Mouse (Mus musculus): ENCODE results near the gene Fam32a. TPM values are rescaled to one million over a fixed set of nuclear protein-coding genes. Genes with fewer than 3 reads are reported as not detected.

The Fam32a gene
- total and polyA plus RNA-seq, 3 experiments = 33.1 to 43.0 (median 34.6) TPM

- in situ Hi-C loops (cut with MboI; ENCODE audit: low pct_ligation_motif_present, low pct_unique_long_range_greater_than_20kb, low sequenced_read_pairs) = no loop called here
These were observed 10.9 kb upstream of the Fam32a start for GRCm38 (mm10) chr8:72208582-72208981.

GRCm38 (mm10) chr8:72210222-72210621 is 9.3 kb upstream of the Fam32a start:
- H3K27me3 ChIP-seq (replicated peaks) = no peaks in the 10 kb centered on the region
- H3K79me2 ChIP-seq (replicated peaks; ENCODE audit: control insufficient read depth, extremely low read depth, insufficient read depth, poor library complexity, severe bottlenecking) = no peaks in the 10 kb centered on the region
- no peak overlapping the region for H3K27ac ChIP-seq (ENCODE audit: insufficient read depth, low read depth)
- TF ChIP-seq BHLHE40 (IDR thresholded peaks at IDR 0.05; ENCODE audit: low read depth, low read length) (no peak), ZKSCAN1 (IDR thresholded peaks at IDR 0.05; ENCODE audit: borderline replicate concordance, low read depth, low read length) (no peak), MYC (IDR thresholded peaks at IDR 0.05; ENCODE audit: low read depth, low read length) (no peak), TBP (conservative IDR thresholded peaks at IDR 0.05; ENCODE audit: low read depth, low read length) (no peak), MAFK (IDR thresholded peaks at IDR 0.05; ENCODE audit: insufficient replicate concordance, low read length) (no peak), IRF4 (IDR thresholded peaks at IDR 0.05; ENCODE audit: low read depth, low read length) (no peak), ZC3H11A (IDR thresholded peaks at IDR 0.05; ENCODE audit: low read depth, low read length) (no peak), POLR2AphosphoS2 (IDR thresholded peaks at IDR 0.05; ENCODE audit: low read depth, low read length) (no peak), UBTF (IDR thresholded peaks at IDR 0.05; ENCODE audit: low read depth, low read length) (no peak), JUN (IDR thresholded peaks at IDR 0.05; ENCODE audit: insufficient read depth, low read depth, low read length) (no peak), MAZ (IDR thresholded peaks at IDR 0.05; ENCODE audit: low read depth, low read length) (no peak), JUND (conservative IDR thresholded peaks at IDR 0.05; ENCODE audit: low read depth, low read length) (no peak), NRF1 (IDR thresholded peaks at IDR 0.05; ENCODE audit: low read depth, low read length) (no peak), ELF1 (IDR thresholded peaks at IDR 0.05; ENCODE audit: low read depth, low read length) (no peak), SIN3A (IDR thresholded peaks at IDR 0.05; ENCODE audit: low read length) (no peak), ZNF384 (IDR thresholded peaks at IDR 0.05; ENCODE audit: low read depth, low read length) (no peak), PAX5 (IDR thresholded peaks at IDR 0.05; ENCODE audit: low read length) (no peak), RCOR1 (conservative IDR thresholded peaks at IDR 0.05; ENCODE audit: low read depth, low read length) (no peak), MEF2A (IDR thresholded peaks at IDR 0.05; ENCODE audit: borderline replicate concordance, low read depth, low read length) (no peak)
- H3K9me3 ChIP-seq (replicated peaks; ENCODE audit: low read length) = no peaks in the 10 kb centered on the region
- H3K4me1 ChIP-seq (ENCODE audit: control insufficient read depth in 1 of 2, insufficient read depth in 2 of 2) = peaks cover 3 to 10% of the 10 kb centered on the region in 2 experiments; a peak in 2 of 4 replicates
- no peak for DNase-seq (ENCODE audit: extremely low read depth)
- dilution Hi-C loops (cut with MboI; ENCODE audit: extremely low pct_ligation_motif_present, extremely low pct_unique_long_range_greater_than_20kb, low sequenced_read_pairs) (no loop called here), in situ Hi-C loops (cut with MboI; ENCODE audit: low pct_ligation_motif_present, low pct_unique_long_range_greater_than_20kb, low sequenced_read_pairs) (no loop called here)
- H3K4me3 ChIP-seq (replicated peaks in 1 of 3; ENCODE audit: low read depth in 2 of 3, low read length in 2 of 3, poor library complexity in 1 of 3) = no peak overlapping the region
- H3K36me3 ChIP-seq (replicated peaks in 1 of 2; ENCODE audit: control insufficient read depth in 1 of 2, insufficient read depth in 1 of 2, low read length in 1 of 2) = no peaks in the 10 kb centered on the region
- no peak overlapping the region for H3K4me2 ChIP-seq (ENCODE audit: insufficient read depth, low read depth, poor library complexity, severe bottlenecking)
- H3K9ac ChIP-seq (ENCODE audit: insufficient read depth, low read depth) = no peak overlapping the region

More at GRCm38 (mm10) chr8:72208582-72208981, 10.9 kb upstream of the Fam32a start:
- Histone ChIP-seq H3K4me3 (replicated peaks in 1 of 3; ENCODE audit: low read depth in 2 of 3, low read length in 2 of 3, poor library complexity in 1 of 3) (no peak overlapping the region), H3K27ac (ENCODE audit: insufficient read depth, low read depth) (no peak overlapping the region), H3K4me1 (ENCODE audit: control insufficient read depth in 1 of 2, insufficient read depth in 2 of 2) (peaks cover 3 to 4% of the 10 kb centered on the region in 2 experiments; a peak in 1 of 4 replicates), H3K9me3 (replicated peaks; ENCODE audit: low read length) (peaks cover 7% of the 10 kb centered on the region), H3K79me2 (replicated peaks; ENCODE audit: control insufficient read depth, extremely low read depth, insufficient read depth, poor library complexity, severe bottlenecking) (no peaks in the 10 kb centered on the region), H3K4me2 (ENCODE audit: insufficient read depth, low read depth, poor library complexity, severe bottlenecking) (no peak overlapping the region), H3K36me3 (replicated peaks in 1 of 2; ENCODE audit: control insufficient read depth in 1 of 2, insufficient read depth in 1 of 2, low read length in 1 of 2) (no peaks in the 10 kb centered on the region), H3K9ac (ENCODE audit: insufficient read depth, low read depth) (no peak overlapping the region), H3K27me3 (replicated peaks) (no peaks in the 10 kb centered on the region)
- dilution Hi-C loops (cut with MboI; ENCODE audit: extremely low pct_ligation_motif_present, extremely low pct_unique_long_range_greater_than_20kb, low sequenced_read_pairs) = no loop called here
- DNase-seq (ENCODE audit: extremely low read depth) = no peak
- no peak for TF ChIP-seq HCFC1 (IDR thresholded peaks at IDR 0.05; ENCODE audit: low read depth, low read length)
- no peak for TF ChIP-seq CHD1 (IDR thresholded peaks at IDR 0.05; ENCODE audit: low read depth, low read length)
- no peak for TF ChIP-seq NELFE (IDR thresholded peaks at IDR 0.05; ENCODE audit: low read depth, low read length)
- TF ChIP-seq ZC3H11A (IDR thresholded peaks at IDR 0.05; ENCODE audit: low read depth, low read length) = no peak
- no peak for TF ChIP-seq PAX5 (IDR thresholded peaks at IDR 0.05; ENCODE audit: low read length)
- no peak for TF ChIP-seq CTCF (conservative IDR thresholded peaks at IDR 0.05 in 1 of 2, IDR thresholded peaks at IDR 0.05 in 1 of 2; ENCODE audit: low read depth in 2 of 2, low read length in 2 of 2)
- TF ChIP-seq RAD21 (IDR thresholded peaks at IDR 0.05; ENCODE audit: low read depth, low read length) = no peak

Data from CH12.LX (cell line).